ENCODE assay signal across 9 mouse cellular contexts in genomic region chr4:41615661-41616599, GRCm38 (mm10). TPM values are rescaled to one million over a fixed set of nuclear protein-coding genes. Genes with fewer than 3 reads are reported as not detected.
A peak's percentile ranks its signal among the peaks of the same experiment; 100 is the strongest.
DNase-seq lines count a peak whose midpoint lies in the region; ATAC-seq lines count a peak whose summit lies in the region.
"Had no signal": no experiment of that assay in that cellular context is flagged by ENCODE, and none has a peak within 500 bp of the region (broad histone marks: within the 10 kb centered on the region; RNA-seq: fewer than 3 reads in every experiment).

No protein-coding gene starts in this region.

- 63% methylated on average over 9 of the region's 9 CpGs for WGBS in hindbrain, embryonic 13.5 days
- 58% methylated on average over 9 of the region's 9 CpGs for WGBS in limb, embryonic 15.5 days

- DNase-seq in 3134 (ENCODE audit: extremely low read depth, insufficient read length, low spot score) = peak; percentile 70
- peak; percentile 93 for DNase-seq in brain, adult 2 months (ENCODE audit: low read depth, low spot score)
- DNase-seq in right cerebral cortex, postnatal 25 days = peak; percentile 70
- DNase-seq in urinary bladder, postnatal 4 days (ENCODE audit: low spot score in 2 of 2) = no peak
- no peak for DNase-seq in adrenal gland, adult 8-10 months
- no peak for DNase-seq in heart, postnatal 10 days

- peak overlapping the region; percentile 67 for H3K27ac ChIP-seq in hindbrain, embryonic 13.5 days
- no peak overlapping the region for H3K27ac ChIP-seq in limb, embryonic 15.5 days
- H3K27ac ChIP-seq: kidney, postnatal 0 days had no signal

- H3K36me3 ChIP-seq in hindbrain, embryonic 13.5 days = no peaks in the 10 kb centered on the region
- H3K36me3 ChIP-seq in limb, embryonic 15.5 days = no peaks in the 10 kb centered on the region

- intact Hi-C loops in heart, postnatal 10 days (cut with DNase I) = loop anchor here (2.0 to 10.0 kb wide), 3 partner anchors 91 to 147 kb away; no protein-coding TSS in a partner anchor

- no peak overlapping the region for H3K4me3 ChIP-seq in hindbrain, embryonic 13.5 days
- no peak overlapping the region for H3K4me3 ChIP-seq in limb, embryonic 15.5 days

- H3K27me3 ChIP-seq in hindbrain, embryonic 13.5 days = no peaks in the 10 kb centered on the region
- peaks cover 59% of the 10 kb centered on the region for H3K27me3 ChIP-seq in limb, embryonic 15.5 days

- no peak overlapping the region for H3K9ac ChIP-seq in hindbrain, embryonic 13.5 days
- H3K9ac ChIP-seq in limb, embryonic 15.5 days = no peak overlapping the region

- no peak overlapping the region for H3K4me2 ChIP-seq in hindbrain, embryonic 13.5 days
- H3K4me2 ChIP-seq in limb, embryonic 15.5 days = no peak overlapping the region

- H3K9me3 ChIP-seq in hindbrain, embryonic 13.5 days = no peaks in the 10 kb centered on the region
- H3K9me3 ChIP-seq in limb, embryonic 15.5 days = no peaks in the 10 kb centered on the region

- ATAC-seq in hindbrain, embryonic 13.5 days (ENCODE audit: low FRiP score) = peak; percentile 76
- ATAC-seq in limb, embryonic 15.5 days (ENCODE audit: insufficient number of reproducible peaks, low FRiP score, low TSS enrichment, low read depth) = peak; percentile 73

- H3K4me1 ChIP-seq in hindbrain, embryonic 13.5 days (replicated peaks) = peaks cover 75% of the 10 kb centered on the region
- peaks cover 17% of the 10 kb centered on the region for H3K4me1 ChIP-seq in limb, embryonic 15.5 days

RNA-seq across cellular contexts. Expression of gene Enho, which starts 24.2 kb away (rescaled TPM):
- polyA plus RNA-seq in hindbrain, embryonic 13.5 days (2015; fragmentation: Nextera tagmentation; extraction: Ambion mirVana) = 92.0 and 95.2 TPM in 2 replicates
- polyA plus RNA-seq in limb, embryonic 15.5 days (2015; fragmentation: Nextera tagmentation; extraction: Ambion mirVana) = 8.7 and 9.5 TPM in 2 replicates
- 1 to 10 TPM; 3.8 to 5.6 (median 4.9) TPM for total RNA-seq in adrenal gland, adult 8-10 months (2022)
- total RNA-seq in heart, postnatal 10 days (2021) = 1 to 10 TPM; 4.2 to 4.4 TPM

RNA-seq across cellular contexts. Expression of gene Dnaic1, which starts 46.4 kb away (rescaled TPM):
- 3.2 and 5.0 TPM in 2 replicates for polyA plus RNA-seq in hindbrain, embryonic 13.5 days (2015; fragmentation: Nextera tagmentation; extraction: Ambion mirVana)
- 1.2 TPM in 2 replicates for polyA plus RNA-seq in limb, embryonic 15.5 days (2015; fragmentation: Nextera tagmentation; extraction: Ambion mirVana)
- under 1 TPM in 3 of 4 experiments, not detected in 1; 0.49 to 0.94 (median 0.86) TPM for total RNA-seq in adrenal gland, adult 8-10 months (2022)
- 1 to 10 TPM in 1 of 2 experiments, under 1 TPM in 1; 0.84 to 1.6 TPM for total RNA-seq in heart, postnatal 10 days (2021)

RNA-seq across cellular contexts. Expression of gene Fam219a, which starts 46.6 kb away (rescaled TPM):
- polyA plus RNA-seq in hindbrain, embryonic 13.5 days (2015; fragmentation: Nextera tagmentation; extraction: Ambion mirVana) = 16.7 and 18.1 TPM in 2 replicates
- 2.7 and 2.8 TPM in 2 replicates for polyA plus RNA-seq in limb, embryonic 15.5 days (2015; fragmentation: Nextera tagmentation; extraction: Ambion mirVana)
- total RNA-seq in adrenal gland, adult 8-10 months (2022) = 10 to 100 TPM; 21.1 to 33.4 (median 27.0) TPM
- 10 to 100 TPM; 18.6 to 21.8 TPM for total RNA-seq in heart, postnatal 10 days (2021)

Comparison
In these comparisons a context has a peak if more than half of its experiments do, and no peak if none do; other contexts are left out.
1. DNase-seq: peak in 3134 (single experiment), brain, adult 2 months (single experiment) and right cerebral cortex, postnatal 25 days (single experiment); none in urinary bladder, postnatal 4 days (0 of 2), adrenal gland, adult 8-10 months (single experiment) and heart, postnatal 10 days (0 of 2).